Mouse (Mus musculus) left cerebral cortex, adult 2 months (tissue): ENCODE data around the gene Ptprm. TPM values are rescaled to one million over a fixed set of nuclear protein-coding genes. Genes with fewer than 3 reads are reported as not detected.

Source experiments
- DNase-seq, 2 experiments: peaks; one replicate each; pipeline ENCODE4 v3.0.0; 2021 to 2022; ENCODE audit warnings: low spot score in 2 of 2, mixed read lengths in 1 of 2; ENCODE audit errors: extremely low spot score in 1 of 2
- H3K27ac ChIP-seq: fragments of 200-600 bp; 2 replicates; pipeline ENCODE4 v1.8.1; 2022
- H3K4me3 ChIP-seq: fragments of 200-600 bp; 2 replicates; pipeline ENCODE4 v1.8.1; 2022
- CTCF ChIP-seq: fragments of 200-600 bp; IDR thresholded peaks from 2 replicates; pipeline ENCODE4 v1.8.1; 2022; ENCODE audit warnings: antibody characterized with exemption, mild to moderate bottlenecking, moderate library complexity
- intact Hi-C: fragments of 180-260 bp; cut with DNase I; formaldehyde crosslinking; loops from one replicate; pipeline ENCODE4 v1.15.1; 2025
- total RNA-seq, 2 experiments: library from RNA; stranded (reverse); gene quantifications; 2 replicates each; pipeline ENCODE4 v1.2.3; 2021

Gene Ptprm
- total RNA-seq, 2 experiments from 2014 or later: 37.6 to 42.5 TPM

- intact Hi-C loops: no loop called here
- Histone ChIP-seq H3K4me3 (no peak overlapping the region), H3K27ac (no peak overlapping the region)
- no peak for DNase-seq
- no peak for TF ChIP-seq CTCF
Observed at GRCm38 (mm10) chr17:66738779-66739345, 615.4 kb downstream of the Ptprm start.

- no peak for TF ChIP-seq CTCF
- intact Hi-C loops: no loop called here
- H3K27ac ChIP-seq: no peak overlapping the region
- DNase-seq: no peak
- H3K4me3 ChIP-seq: no peak overlapping the region
Observed at GRCm38 (mm10) chr17:66738331-66738730, 615.9 kb downstream of the Ptprm start.

GRCm38 (mm10) chr17:66736450-66736849 lies 617.8 kb downstream of the Ptprm start:
- no peak for TF ChIP-seq CTCF
- no peak overlapping the region for H3K4me3 ChIP-seq
- DNase-seq: no peak
- no peak overlapping the region for H3K27ac ChIP-seq
- intact Hi-C loops: no loop called here

- TF ChIP-seq CTCF: no peak
- Histone ChIP-seq H3K27ac (no peak overlapping the region), H3K4me3 (no peak overlapping the region)
- intact Hi-C loops: no loop called here
- DNase-seq: no peak
Observed at GRCm38 (mm10) chr17:66733541-66733940, 620.7 kb downstream of the Ptprm start.

GRCm38 (mm10) chr17:66729979-66730378 lies 624.3 kb downstream of the Ptprm start:
- Histone ChIP-seq H3K27ac (no peak overlapping the region), H3K4me3 (no peak overlapping the region)
- TF ChIP-seq CTCF: no peak
- no peak for DNase-seq
- intact Hi-C loops: no loop called here

- TF ChIP-seq CTCF: no peak
- no peak overlapping the region for H3K4me3 ChIP-seq
- DNase-seq: no peak
- intact Hi-C loops: no loop called here
- no peak overlapping the region for H3K27ac ChIP-seq
Observed at GRCm38 (mm10) chr17:66720992-66721351, 633.3 kb downstream of the Ptprm start.

- no peak for DNase-seq
- intact Hi-C loops: no loop called here
Observed at GRCm38 (mm10) chr17:66720200-66720991, 633.9 kb downstream of the Ptprm start.

GRCm38 (mm10) chr17:66712456-66713205 lies 641.6 kb downstream of the Ptprm start:
- H3K4me3 ChIP-seq: no peak overlapping the region
- intact Hi-C loops: no loop called here
- no peak for DNase-seq

More at GRCm38 (mm10) chr17:66720200-66720991, 633.9 kb downstream of the Ptprm start:
- Histone ChIP-seq H3K27ac (no peak overlapping the region), H3K4me3 (no peak overlapping the region)
- TF ChIP-seq CTCF: no peak

GRCm38 (mm10) chr17:66711221-66712016 lies 642.8 kb downstream of the Ptprm start:
- H3K27ac ChIP-seq: no peak overlapping the region
- intact Hi-C loops: no loop called here
- TF ChIP-seq CTCF: no peak; the same call in 1 of the 2 replicates
- H3K4me3 ChIP-seq: no peak overlapping the region
- no peak for DNase-seq

More at GRCm38 (mm10) chr17:66712456-66713205, 641.6 kb downstream of the Ptprm start:
- no peak for TF ChIP-seq CTCF
- no peak overlapping the region for H3K27ac ChIP-seq

- no peak for TF ChIP-seq CTCF
- no peak for DNase-seq
- no peak overlapping the region for H3K27ac ChIP-seq
- no peak overlapping the region for H3K4me3 ChIP-seq
- intact Hi-C loops: no loop called here
Observed at GRCm38 (mm10) chr17:66710568-66710967, 643.7 kb downstream of the Ptprm start.

- H3K4me3 ChIP-seq: no peak overlapping the region
- intact Hi-C loops: no loop called here
- no peak overlapping the region for H3K27ac ChIP-seq
- TF ChIP-seq CTCF: no peak
- DNase-seq: no peak
Observed at GRCm38 (mm10) chr17:66708748-66709147, 645.5 kb downstream of the Ptprm start.
